Mouse (Mus musculus): Measurements from ENCODE around the gene Itga10.
"Not testable (repeated sequence)": the region's sequence is repeated elsewhere in the genome, so short reads cannot be mapped to it uniquely, and the experiment has no call there.

Gene Itga10

DNA sequence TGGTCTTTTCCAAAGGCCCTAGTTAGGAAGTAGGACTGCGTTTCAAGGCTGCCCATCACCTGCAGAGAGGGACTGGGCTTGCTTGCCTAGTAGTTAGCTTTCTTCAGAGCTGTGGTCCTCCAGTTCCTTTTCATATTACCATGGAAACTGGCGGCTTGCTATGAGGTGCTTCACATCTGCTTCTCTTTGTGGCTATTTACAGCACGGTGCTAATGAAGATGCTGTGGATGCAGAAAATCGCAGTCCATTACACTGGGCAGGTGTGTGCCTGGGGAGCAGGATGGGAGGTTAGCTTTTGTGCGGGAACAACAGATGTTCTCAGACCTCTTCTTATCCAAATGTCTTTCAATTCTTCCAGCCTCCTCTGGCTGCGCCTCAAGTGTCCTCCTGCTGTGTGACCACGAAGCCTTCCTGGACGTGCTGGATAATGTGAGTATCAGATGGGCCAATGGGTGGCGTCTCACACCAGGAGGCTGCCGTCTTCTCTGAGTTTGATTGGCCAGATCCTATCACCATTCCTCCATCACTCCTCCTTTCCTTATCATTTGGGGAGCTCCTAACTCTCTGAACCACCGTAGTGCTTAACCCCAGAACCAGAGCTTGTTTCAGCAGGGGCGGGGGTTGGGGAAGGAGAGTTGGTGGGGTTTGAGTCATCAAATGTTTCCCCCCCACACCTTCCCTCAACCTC lies 35.0 kb downstream of the Itga10 start:
- DNase-seq, result no peak

DNA sequence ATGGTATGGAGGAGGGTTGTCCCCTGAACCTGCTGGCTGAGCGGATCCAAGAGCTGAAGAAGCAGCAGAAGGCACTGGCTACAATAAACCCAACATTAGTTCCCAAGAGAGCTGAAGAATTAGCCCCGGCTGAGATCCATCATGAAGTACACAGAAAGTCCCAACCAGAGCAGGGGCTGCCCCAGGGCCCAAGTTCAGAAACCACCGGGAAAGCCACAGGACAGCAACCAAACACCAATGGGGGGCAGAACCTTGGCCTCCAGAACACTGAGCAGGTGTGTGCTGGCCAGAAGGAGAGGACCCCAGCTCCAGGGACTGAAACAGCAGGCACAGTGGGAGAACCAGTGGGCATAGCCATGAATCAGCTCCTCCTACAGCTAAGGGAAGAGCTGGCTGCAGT lies 38.1 kb downstream of the Itga10 start:
- no peak for DNase-seq

DNA sequence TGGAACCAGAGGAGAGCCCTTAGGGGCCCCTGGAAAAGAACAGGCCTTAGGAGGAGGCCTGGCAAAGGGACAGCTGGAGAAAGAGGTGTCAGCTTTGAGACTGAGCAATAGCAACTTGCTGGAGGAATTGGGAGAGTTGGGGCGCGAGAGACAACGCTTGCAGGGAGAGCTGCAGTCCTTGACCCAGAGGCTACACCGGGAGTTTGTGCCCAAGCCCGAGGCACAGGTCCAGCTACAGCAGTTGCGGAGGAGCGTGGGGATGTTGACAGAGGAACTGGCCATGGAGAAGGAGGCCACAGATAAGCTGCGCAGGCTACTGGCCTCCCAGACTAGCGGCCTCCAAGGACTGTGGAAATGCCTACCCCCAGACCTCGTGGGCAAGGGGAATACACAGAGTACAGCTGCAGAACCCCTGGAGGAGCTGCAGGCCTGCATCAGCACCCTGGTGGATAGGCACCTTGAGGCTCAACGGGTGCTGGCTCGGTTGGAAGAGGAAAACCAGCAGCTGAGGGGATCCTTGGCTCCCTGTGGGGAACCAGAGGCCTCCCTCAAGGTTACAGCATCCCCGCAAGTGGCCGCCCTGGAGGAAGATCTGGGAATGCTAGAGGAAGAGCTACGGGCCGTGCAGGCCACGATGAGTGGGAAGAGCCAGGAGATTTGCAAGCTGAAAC lies 38.9 kb downstream of the Itga10 start:
- DNase-seq, result no peak

DNA sequence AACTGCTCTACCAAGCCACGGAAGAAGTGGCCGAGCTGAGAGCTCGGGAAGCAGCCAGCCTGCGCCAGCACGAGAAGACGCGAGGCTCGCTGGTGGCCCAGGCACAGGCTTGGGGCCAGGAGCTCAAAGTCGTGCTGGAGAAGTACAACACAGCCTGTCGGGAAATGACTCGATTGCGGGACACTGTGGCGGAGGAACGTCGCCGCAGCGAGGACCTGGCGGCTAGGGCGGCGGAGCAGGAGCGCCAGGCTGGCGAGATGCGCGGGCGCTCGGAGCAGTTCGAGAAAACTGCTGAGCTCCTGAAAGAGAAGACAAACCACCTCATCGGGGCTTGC lies 39.4 kb downstream of the Itga10 start:
- peak in 1 of 2 experiments; percentile 35 for DNase-seq

DNA sequence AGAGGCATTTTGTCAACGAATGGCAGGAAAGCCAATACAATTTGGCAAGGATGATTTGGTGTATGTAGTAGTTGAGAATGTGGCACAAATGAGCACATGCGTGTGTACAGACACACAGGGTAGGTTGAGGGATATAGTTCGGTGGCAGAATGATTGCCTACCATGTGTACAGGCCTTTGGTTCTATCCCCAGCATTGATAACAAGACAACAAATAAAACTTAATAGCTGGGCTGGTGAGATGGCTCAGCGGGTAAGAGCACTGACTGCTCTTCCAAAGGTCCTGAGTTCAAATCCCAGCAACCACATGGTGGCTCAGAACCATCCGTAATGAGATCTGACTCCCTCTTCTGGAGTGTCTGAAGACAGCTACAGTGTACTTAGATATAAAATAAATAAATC lies 40.7 kb downstream of the Itga10 start:
- DNase-seq, result not testable (repeated sequence)

DNA sequence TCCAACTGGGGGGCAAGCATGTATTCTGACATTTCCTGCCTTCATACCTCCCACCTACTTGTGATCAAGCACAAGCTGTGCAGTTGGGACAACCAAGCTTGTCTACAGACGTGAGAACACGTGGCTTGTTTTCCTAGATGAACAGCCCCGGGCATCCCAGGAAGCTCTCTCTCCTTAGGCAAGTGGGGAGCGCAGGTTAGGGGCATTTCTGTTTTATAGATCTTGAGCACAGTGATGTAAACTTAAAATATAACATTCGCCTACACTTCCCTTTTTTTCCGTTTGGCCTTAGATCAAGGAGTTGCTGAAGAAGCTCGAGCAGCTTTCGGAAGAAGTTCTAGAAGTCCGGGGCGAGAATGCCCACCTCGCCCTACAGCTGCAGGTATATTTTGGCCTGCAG lies 43.5 kb downstream of the Itga10 start:
- DNase-seq, result no peak

DNA sequence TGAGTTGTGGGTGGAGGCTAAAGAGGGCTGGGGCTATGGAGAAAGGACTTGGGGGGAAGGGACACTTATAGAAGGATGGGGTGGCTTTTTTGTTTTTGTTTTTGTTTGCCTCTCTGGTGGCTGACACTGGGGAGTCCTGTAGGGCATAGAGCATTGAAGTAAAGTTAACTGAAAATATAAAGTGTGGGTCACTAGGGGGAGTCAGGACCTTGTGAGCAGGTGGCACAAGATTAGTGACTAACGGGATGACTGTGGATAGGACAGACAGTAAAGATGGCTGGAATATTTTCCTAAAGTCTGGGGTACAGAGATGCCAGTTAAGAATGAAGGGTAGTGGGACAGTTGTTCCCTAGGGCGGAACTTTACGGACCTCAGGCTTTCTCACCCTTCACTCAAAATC lies 44.9 kb downstream of the Itga10 start:
- no peak for DNase-seq

DNA sequence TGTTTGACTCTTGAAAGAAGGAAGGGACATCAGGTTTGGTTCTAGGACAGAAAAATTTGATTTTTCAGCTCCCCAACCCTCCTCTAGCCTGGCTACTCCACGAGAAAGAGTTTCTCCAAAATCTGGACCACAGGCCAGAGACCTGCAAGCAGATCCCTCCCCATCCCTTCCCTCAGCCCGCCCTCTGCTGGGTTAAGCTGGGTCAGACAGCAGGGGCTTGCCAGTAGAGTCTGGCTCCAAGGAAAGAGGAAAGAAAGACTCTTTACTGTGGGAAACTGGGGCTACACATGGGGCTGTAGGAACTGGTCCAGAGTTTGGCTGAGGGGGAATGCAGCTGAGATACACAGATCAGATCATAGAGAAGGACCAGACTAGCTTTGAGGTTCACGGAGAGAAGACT lies 47.1 kb downstream of the Itga10 start:
- no peak for DNase-seq

DNA sequence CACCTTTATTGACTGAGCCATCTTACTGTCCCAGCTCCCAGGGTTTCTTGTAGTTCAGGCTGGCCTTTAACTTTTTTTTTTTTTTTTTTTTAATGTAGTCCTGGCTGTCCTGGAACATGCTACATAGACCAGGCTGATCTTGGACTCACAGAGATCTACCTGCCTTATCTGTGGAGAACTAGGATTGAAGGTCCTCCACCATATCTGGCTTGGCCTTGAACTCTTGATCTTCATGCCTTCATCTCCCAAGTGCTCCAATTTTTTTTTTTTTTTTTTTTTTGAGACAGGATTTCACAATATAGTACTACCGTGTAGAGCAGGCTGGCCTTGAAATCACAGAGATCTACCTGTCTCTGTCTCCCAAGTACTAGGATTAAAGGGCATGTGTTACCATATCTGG lies 48.2 kb downstream of the Itga10 start:
- no peak for DNase-seq

DNA sequence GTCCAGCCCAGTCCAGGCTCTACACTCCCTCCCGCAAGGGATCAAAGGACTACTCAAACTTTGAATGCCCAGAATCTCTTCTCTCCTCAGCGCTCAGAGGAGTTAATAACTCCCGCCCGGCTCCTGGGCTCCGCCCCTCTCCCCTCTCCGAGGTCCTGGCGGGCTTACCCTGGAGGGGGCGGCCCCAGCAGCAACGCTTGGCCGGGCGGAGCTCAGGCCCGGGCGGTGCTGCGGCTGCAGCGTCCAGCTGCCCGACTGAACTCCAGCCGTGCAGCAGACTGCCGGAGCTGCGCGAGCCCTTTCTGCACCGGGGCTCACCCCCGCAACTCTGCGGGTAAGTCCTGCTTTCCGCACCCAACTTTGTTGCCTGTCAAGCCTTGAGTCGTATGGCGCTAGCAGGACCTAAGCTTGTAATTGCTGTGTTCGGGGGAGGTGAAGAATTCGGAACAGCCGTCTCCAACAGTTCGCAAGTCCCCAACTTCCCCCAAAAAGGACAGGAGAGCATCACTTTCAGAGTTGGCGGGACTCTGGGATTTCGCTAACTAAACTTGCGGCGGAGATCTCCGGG lies 50.9 kb downstream of the Itga10 start, which contains the start of gene Pias3:
TSS of gene Pias3 (plus strand) at position 187 of the 568 bp plus-strand sequence.
- peak; percentile 91 to 94 for DNase-seq

DNA sequence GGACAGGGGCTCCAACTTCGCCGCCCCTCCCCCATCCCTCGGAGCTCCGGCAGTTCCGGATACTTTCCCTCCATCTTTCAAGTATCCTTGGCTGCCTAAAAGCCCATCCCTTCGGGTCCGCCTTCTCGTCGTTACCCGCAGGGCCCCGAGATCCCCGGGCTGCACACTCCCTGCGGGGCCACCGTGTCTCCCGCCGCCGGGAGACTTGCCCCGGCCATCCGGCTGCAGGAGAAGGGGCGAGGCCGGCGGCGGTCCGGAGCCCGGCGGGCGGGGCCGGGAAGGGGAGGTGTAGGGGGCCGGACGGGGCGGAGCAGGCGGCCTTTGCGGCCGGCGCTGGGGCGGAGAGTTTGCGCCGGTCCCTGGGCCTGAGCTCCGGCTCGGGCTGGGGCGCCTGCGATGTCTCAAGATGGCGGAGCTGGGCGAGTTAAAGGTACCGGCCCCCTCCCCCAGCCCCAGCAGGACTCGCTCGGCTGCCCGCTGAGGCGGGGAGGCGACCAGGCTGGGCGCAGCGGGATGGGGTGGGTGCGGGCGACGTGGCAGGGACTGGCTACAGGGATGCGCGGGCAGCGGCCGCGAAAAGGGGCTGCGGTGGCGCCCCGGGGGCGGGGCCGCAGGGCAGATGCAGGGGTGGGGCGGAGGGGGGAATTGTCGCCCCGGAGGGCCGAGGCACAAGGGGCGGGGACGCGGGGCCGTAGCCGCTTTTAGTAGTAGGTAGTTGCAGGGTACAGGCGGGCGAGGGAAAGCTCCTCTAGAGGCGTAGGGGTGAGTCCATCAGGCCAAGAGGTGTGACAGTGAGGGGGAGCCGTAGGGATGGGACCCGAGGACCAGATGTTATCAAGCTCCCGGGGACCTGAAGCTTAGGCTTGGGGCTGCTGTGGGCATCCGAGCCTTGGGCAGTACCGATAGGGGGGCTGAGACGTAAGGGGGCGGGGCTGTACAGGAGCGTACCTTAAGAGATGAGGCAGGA lies 51.7 kb downstream of the Itga10 start:
- DNase-seq, result peak; percentile 92 to 95

DNA sequence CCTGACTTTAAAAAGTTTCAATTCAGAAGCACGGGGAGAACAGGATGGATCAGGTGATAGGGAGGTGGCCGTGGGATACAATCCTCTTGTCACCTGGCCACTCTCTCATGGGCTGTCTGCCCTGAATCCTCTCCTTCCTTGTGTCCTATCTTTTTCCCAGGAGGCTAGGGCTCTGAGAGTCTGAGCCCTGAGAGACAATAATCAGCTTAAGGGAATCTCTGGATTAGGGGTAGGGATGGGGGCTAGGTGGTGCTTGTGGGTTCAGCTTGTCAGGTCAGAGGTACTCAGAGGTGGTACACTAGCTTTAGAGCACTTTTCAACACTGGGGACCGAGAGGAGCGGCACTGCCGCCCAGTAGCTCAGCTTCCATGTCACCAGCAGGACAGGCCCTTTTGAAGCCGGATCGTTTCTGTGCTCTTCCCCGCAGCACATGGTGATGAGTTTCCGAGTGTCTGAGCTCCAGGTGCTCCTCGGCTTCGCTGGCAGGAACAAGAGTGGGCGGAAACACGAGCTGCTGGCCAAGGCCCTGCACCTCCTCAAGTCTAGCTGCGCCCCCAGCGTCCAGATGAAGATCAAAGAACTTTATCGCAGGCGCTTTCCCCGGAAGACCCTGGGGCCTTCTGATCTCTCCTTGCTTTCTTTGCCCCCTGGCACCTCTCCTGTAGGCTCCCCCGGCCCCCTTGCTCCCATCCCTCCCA lies 53.8 kb downstream of the Itga10 start:
- DNase-seq, result no peak

DNA sequence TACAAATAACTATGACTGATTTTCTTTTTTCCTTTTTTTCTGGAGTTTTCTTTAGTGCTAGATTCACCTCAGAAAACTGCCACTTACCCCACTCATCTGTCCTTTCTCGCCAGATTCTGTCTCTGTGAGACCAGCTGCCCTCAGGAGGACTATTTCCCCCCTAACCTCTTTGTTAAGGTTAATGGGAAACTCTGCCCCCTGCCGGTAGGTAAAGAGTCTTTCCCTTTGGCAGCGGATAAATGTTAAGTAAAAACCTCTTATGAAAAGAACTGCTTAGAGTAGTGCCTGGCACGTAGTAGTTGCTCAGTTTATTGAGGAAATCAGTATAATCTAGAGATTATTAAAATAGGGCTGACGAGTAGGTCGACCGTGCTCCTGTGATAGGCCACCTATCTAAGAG lies 55.0 kb downstream of the Itga10 start:
- DNase-seq, result peak; percentile 22 to 73

DNA sequence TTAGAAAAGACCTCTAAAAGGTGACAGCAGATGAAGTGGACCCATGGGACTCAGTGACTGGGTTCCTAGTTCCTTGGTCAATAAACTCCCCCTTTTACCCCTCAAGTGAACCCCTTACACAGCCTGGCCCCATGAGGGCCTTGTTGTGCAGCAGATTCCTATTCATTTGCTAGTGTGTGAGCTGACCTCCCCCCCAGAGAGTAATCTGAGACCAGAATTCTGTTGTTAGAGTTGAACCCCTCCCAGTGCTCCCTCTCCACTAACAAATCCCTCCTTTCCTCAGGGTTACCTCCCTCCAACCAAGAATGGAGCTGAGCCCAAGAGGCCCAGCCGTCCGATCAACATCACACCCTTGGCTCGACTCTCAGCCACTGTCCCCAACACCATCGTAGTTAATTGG lies 55.6 kb downstream of the Itga10 start:
- DNase-seq, result no peak

DNA sequence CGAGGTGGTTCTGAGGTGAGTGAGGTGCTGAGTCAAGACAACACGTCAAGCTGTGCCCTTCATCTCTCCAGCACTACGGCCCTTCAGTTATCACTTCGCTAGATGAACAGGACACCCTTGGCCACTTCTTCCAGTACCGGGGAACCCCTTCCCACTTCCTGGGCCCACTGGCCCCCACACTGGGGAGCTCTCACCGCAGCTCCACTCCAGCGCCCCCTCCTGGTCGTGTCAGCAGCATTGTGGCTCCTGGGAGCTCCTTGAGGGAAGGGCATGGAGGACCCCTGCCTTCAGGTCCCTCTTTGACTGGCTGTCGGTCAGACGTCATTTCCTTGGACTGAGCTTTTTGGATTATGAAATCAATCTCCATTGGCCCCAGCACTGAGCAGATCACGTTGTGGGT lies 59.4 kb downstream of the Itga10 start:
- peak in 1 of 2 experiments; percentile 70 for DNase-seq

DNA sequence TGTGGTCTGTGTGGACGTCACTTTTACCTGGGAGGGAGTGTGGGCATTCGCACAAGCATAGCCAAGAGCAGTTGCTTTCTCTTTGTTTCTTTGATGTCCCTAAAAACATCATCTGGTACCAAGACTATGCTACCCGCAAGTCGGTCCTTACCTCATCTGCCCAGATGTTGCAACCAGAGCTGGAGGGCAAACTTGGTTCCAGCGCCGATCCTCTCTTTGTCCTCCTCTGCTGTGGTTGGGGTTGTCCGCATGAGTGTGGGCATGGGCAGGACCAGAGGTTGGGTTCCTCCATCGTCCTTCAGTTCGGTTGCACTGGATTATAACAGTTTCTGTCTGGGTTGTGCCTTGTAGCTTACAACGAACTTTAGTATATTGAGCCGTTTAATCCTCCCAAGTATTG lies 60.8 kb downstream of the Itga10 start:
- no peak for DNase-seq

DNA sequence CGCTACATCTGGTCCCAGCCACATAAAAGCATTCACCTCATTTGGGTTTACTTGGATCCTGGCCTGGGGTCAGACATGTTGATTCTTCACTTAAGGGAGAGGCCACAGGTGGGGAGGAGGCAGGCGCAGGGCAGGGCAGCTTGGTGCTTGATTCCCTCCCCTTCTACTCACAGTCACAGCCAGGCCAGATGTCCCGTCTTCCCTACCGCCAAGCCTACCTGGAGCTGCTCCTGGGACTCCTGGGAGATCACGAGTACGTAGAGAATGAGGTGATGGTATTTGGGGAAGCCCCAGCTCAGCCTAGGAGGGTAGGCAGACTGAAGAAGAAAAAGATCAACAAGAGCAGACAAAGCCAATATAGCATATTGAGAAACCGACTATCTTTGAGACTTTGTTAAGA lies 61.6 kb downstream of the Itga10 start:
- no peak for DNase-seq

DNA sequence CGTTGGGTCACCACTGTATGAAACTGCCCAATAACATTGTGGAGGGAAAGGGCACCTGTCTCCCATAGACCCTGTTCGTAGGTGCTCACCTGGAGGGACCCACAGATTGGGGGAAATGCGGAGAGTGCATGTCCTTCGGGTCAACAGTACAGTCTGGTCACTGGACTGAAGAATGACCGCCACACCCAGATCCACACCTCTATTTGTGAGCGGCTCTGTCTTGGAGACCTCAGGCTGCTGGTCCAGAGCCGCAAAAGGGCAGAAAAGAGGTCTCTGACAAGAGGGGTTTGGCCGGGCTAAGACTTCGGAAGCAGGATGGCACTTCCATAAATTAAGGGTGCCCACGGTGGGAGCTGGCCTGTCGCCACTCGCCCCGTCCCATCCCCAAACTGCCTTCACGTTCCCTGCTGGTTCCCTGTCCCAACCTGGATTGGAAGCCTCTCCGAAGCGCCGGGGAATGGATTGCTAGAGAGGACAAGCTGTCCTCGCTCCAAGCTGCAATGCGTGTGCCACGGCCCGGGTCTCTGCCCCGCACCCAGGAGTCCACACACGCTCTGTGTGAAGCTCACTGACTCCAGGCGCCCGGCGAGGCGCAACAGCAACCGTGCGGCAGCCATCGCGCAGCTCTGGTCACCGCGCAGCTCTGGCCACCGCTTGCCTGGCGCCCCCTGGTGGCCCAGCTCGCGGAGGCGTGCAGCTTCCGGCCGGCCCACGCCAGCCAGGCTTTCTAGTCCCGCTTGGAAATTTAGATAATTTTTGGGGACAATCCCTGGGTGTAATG lies 62.7 kb downstream of the Itga10 start, which contains the start of gene Nudt17:
TSS of gene Nudt17 (minus strand) at position 660 of the 781 bp plus-strand sequence.
- peak; percentile 79 to 95 for DNase-seq

DNA sequence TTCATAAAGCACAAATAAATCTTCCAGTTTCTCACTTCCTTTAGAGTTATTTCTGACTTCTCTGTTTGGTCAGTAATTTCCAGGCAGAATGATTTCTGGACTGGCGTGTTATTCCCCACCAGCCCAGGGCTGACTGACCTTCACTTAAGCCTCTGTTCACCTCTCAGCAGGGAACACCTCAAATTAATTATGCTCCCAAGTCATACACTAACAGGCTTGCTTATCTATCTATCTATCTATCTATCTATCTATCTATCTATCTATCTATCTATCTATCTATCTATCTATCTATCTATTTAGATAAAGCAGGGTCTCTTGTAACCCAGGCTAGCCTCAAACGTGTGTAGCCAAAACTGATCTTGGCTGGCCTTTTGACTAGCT lies 63.3 kb downstream of the Itga10 start:
- DNase-seq, result no peak
